Mouse (Mus musculus) CH12.LX (cell line): ENCODE results near the gene Gm5426. TPM values are rescaled to one million over a fixed set of nuclear protein-coding genes. Genes with fewer than 3 reads are reported as not detected.

Source experiments
- DNase-seq: peaks from one replicate; pipeline ENCODE4 v3.0.0-alpha.2; 2013; ENCODE audit errors: extremely low read depth
- H3K27ac ChIP-seq: 2 replicates; pipeline ENCODE4 v1.5.1; 2012; ENCODE audit warnings: low read depth, mild to moderate bottlenecking, control low read depth, moderate library complexity; ENCODE audit not compliant: insufficient read depth
- H3K27me3 ChIP-seq: replicated peaks from 2 replicates; pipeline ENCODE3; 2012; ENCODE audit warnings: inconsistent platforms
- H3K36me3 ChIP-seq, 2 experiments: replicated peaks in 1 of 2; 2 replicates each; pipeline versions ENCODE3 to v1.6.1; 2012; ENCODE audit warnings: inconsistent platforms in 1 of 2, low read length in 1 of 2, mild to moderate bottlenecking in 1 of 2, mixed read lengths in 1 of 2, moderate library complexity in 1 of 2; ENCODE audit not compliant: control insufficient read depth in 1 of 2, insufficient read depth in 1 of 2
- H3K4me1 ChIP-seq, 2 experiments: 2 replicates each; pipeline ENCODE4 v1.6.1; 2012; ENCODE audit warnings: inconsistent platforms in 1 of 2, moderate library complexity in 1 of 2; ENCODE audit not compliant: insufficient read depth in 2 of 2, control insufficient read depth in 1 of 2
- H3K4me2 ChIP-seq: 2 replicates; pipeline ENCODE4 v1.6.1; 2012; ENCODE audit warnings: low read depth, mild to moderate bottlenecking, control low read depth; ENCODE audit not compliant: poor library complexity, insufficient read depth, severe bottlenecking
- H3K4me3 ChIP-seq, 3 experiments: fragments of 150-350 bp in 1 of 3; sonication (generic) in 1 of 3; replicated peaks in 1 of 3; 2 replicates each; pipeline versions ENCODE3 to v1.5.1; 2011 to 2012; ENCODE audit warnings: low read depth in 2 of 3, low read length in 2 of 3, mild to moderate bottlenecking in 2 of 3, moderate library complexity in 2 of 3, control low read depth in 1 of 3, improper control_type of control experiment in 1 of 3, inconsistent platforms in 1 of 3, mixed read lengths in 1 of 3; ENCODE audit not compliant: poor library complexity in 1 of 3
- H3K79me2 ChIP-seq: replicated peaks from 2 replicates; pipeline ENCODE4 v1.6.1; 2012; ENCODE audit warnings: mild to moderate bottlenecking, moderate library complexity; ENCODE audit not compliant: control insufficient read depth, poor library complexity, insufficient read depth, severe bottlenecking; ENCODE audit errors: extremely low read depth
- H3K9ac ChIP-seq: 2 replicates; pipeline ENCODE4 v1.6.1; 2012; ENCODE audit warnings: low read depth, mild to moderate bottlenecking, control low read depth, moderate library complexity; ENCODE audit not compliant: insufficient read depth
- H3K9me3 ChIP-seq: replicated peaks from 2 replicates; pipeline ENCODE3; 2012; ENCODE audit warnings: low read length, inconsistent platforms, mixed read lengths
- BHLHE40 ChIP-seq: IDR thresholded peaks from 2 replicates; pipeline ENCODE4 v1.6.1; 2011; ENCODE audit warnings: mild to moderate bottlenecking, low read depth, low read length, improper control_type of control experiment
- CHD2 ChIP-seq: IDR thresholded peaks from 2 replicates; pipeline ENCODE4 v1.6.1; 2011; ENCODE audit warnings: low read length, improper control_type of control experiment
- E2F4 ChIP-seq: IDR thresholded peaks from 2 replicates; pipeline ENCODE4 v1.6.1; 2011; ENCODE audit warnings: low read depth, low read length, improper control_type of control experiment; ENCODE audit not compliant: insufficient replicate concordance
- ETS1 ChIP-seq: conservative IDR thresholded peaks from 2 replicates; pipeline ENCODE4 v1.6.1; 2012; ENCODE audit warnings: low read depth, mild to moderate bottlenecking, inconsistent platforms, low read length, improper control_type of control experiment, moderate library complexity
- GABPA ChIP-seq: IDR thresholded peaks from 2 replicates; pipeline ENCODE4 v1.6.1; 2012; ENCODE audit warnings: low read depth, low read length, improper control_type of control experiment, inconsistent platforms; ENCODE audit not compliant: insufficient replicate concordance
- HCFC1 ChIP-seq: IDR thresholded peaks from 2 replicates; pipeline ENCODE4 v1.6.1; 2012; ENCODE audit warnings: low read depth, mild to moderate bottlenecking, inconsistent platforms, low read length, improper control_type of control experiment
- JUND ChIP-seq: conservative IDR thresholded peaks from 2 replicates; pipeline ENCODE4 v1.6.1; 2011; ENCODE audit warnings: low read depth, low read length, improper control_type of control experiment
- MAFK ChIP-seq: IDR thresholded peaks from 2 replicates; pipeline ENCODE4 v1.6.1; 2011; ENCODE audit warnings: low read length, improper control_type of control experiment; ENCODE audit not compliant: insufficient replicate concordance
- MAX ChIP-seq: IDR thresholded peaks from 2 replicates; pipeline ENCODE4 v1.6.1; 2011; ENCODE audit warnings: low read length, improper control_type of control experiment
- MAZ ChIP-seq: IDR thresholded peaks from 2 replicates; pipeline ENCODE4 v1.6.1; 2012; ENCODE audit warnings: low read depth, mild to moderate bottlenecking, inconsistent platforms, low read length, improper control_type of control experiment, moderate library complexity
- NRF1 ChIP-seq: IDR thresholded peaks from 2 replicates; pipeline ENCODE4 v1.6.1; 2014; ENCODE audit warnings: low read depth, mild to moderate bottlenecking, inconsistent platforms, low read length, improper control_type of control experiment, moderate library complexity
- POLR2A ChIP-seq: IDR thresholded peaks from 2 replicates; pipeline ENCODE4 v1.6.1; 2011; ENCODE audit warnings: low read depth, mild to moderate bottlenecking, improper control_type of control experiment, low read length
- SIN3A ChIP-seq: IDR thresholded peaks from 2 replicates; pipeline ENCODE4 v1.6.1; 2012; ENCODE audit warnings: low read length, improper control_type of control experiment, inconsistent platforms
- TBP ChIP-seq: conservative IDR thresholded peaks from 2 replicates; pipeline ENCODE4 v1.6.1; 2011; ENCODE audit warnings: low read depth, low read length, improper control_type of control experiment
- USF2 ChIP-seq: conservative IDR thresholded peaks from 2 replicates; pipeline ENCODE4 v1.6.1; 2011; ENCODE audit warnings: low read depth, low read length, improper control_type of control experiment
- ZC3H11A ChIP-seq: IDR thresholded peaks from 2 replicates; pipeline ENCODE4 v1.6.1; 2012; ENCODE audit warnings: low read depth, mild to moderate bottlenecking, inconsistent platforms, low read length, improper control_type of control experiment
- ZKSCAN1 ChIP-seq: IDR thresholded peaks from 2 replicates; pipeline ENCODE4 v1.6.1; 2012; ENCODE audit warnings: low read depth, inconsistent platforms, low read length, improper control_type of control experiment, borderline replicate concordance
- ZNF384 ChIP-seq: IDR thresholded peaks from 2 replicates; pipeline ENCODE4 v1.6.1; 2012; ENCODE audit warnings: low read depth, low read length, improper control_type of control experiment, inconsistent platforms
- dilution Hi-C: fragments of 300-500 bp; cut with MboI; formaldehyde crosslinking; loops from 2 replicates; pipeline ENCODE4 v1.14.3; 2020; ENCODE audit warnings: low sequenced_read_pairs; ENCODE audit not compliant: extremely low pct_unique_long_range_greater_than_20kb, extremely low pct_ligation_motif_present
- in situ Hi-C: fragments of 300-500 bp; cut with MboI; formaldehyde crosslinking; loops from 3 replicates; pipeline ENCODE4 v1.14.3; 2019; ENCODE audit warnings: low sequenced_read_pairs, low pct_ligation_motif_present, low pct_unique_long_range_greater_than_20kb, mixed read lengths
- polyA plus RNA-seq: library from polyadenylated mRNA; unstranded; fragments of >175 nt; gene quantifications from 2 replicates; pipeline ENCODE4 v1.2.1, GENCODE M21; 2012; ENCODE audit warnings: low read depth; ENCODE audit not compliant: insufficient read length
- total RNA-seq, 2 experiments: library from RNA; depleted of rRNA; stranded (reverse); fragments of 300-350 nt in 1 of 2; fragments of >200 nt in 1 of 2; gene quantifications; 2 replicates each; pipeline ENCODE4 v1.2.3; 2012 to 2014

The Gm5426 gene
- total and polyA plus RNA-seq, 3 experiments, result not detected

- in situ Hi-C loops (no loop called here), dilution Hi-C loops (no loop called here)
- H3K4me3 ChIP-seq, result no peak overlapping the region
- H3K27me3 ChIP-seq, result no peaks in the 10 kb centered on the region
- no peak overlapping the region for H3K9ac ChIP-seq
- H3K9me3 ChIP-seq, result no peaks in the 10 kb centered on the region
- H3K4me1 ChIP-seq, result peaks cover 3 to 4% of the 10 kb centered on the region in 2 experiments
- no peaks in the 10 kb centered on the region for H3K36me3 ChIP-seq
- H3K79me2 ChIP-seq, result no peaks in the 10 kb centered on the region
- no peak overlapping the region for H3K27ac ChIP-seq
- TF ChIP-seq JUND, result no peak
- TF ChIP-seq ZC3H11A, result no peak
- no peak for TF ChIP-seq ZNF384
- no peak overlapping the region for H3K4me2 ChIP-seq
- DNase-seq, result no peak
Observed at GRCm38 (mm10) chr10:96172964-96173363, 36.6 kb downstream of the Gm5426 start.

- peaks cover 3 to 4% of the 10 kb centered on the region in 2 experiments for H3K4me1 ChIP-seq
- TF ChIP-seq TBP (no peak), NRF1 (no peak), ETS1 (no peak), HCFC1 (no peak), BHLHE40 (no peak), POLR2A (no peak), E2F4 (no peak), MAX (no peak), ZKSCAN1 (no peak), ZNF384 (no peak), USF2 (no peak), GABPA (no peak), MAFK (no peak), SIN3A (no peak), MAZ (no peak), CHD2 (no peak)
- in situ Hi-C loops, result no loop called here
- H3K9me3 ChIP-seq, result no peaks in the 10 kb centered on the region
- dilution Hi-C loops, result no loop called here
- H3K79me2 ChIP-seq, result no peaks in the 10 kb centered on the region
- no peak overlapping the region for H3K9ac ChIP-seq
- DNase-seq, result no peak
- H3K27me3 ChIP-seq, result no peaks in the 10 kb centered on the region
- no peak overlapping the region for H3K4me2 ChIP-seq
- H3K4me3 ChIP-seq, result no peak overlapping the region
- no peaks in the 10 kb centered on the region for H3K36me3 ChIP-seq
- no peak overlapping the region for H3K27ac ChIP-seq
Observed at GRCm38 (mm10) chr10:96173771-96174170, 37.4 kb downstream of the Gm5426 start.
